Mouse (Mus musculus) limb, embryonic 10.5 days (tissue): ENCODE measurements at regions not wholly inside any gene's neighbourhood (a gene's known extent, or its start where the extent isn't known, plus 50 kb on each side); places are given as distances from the start of the nearest gene placed in this dataset.
"Not testable (repeated sequence)": the region's sequence is repeated elsewhere in the genome, so short reads cannot be mapped to it uniquely, and the experiment has no call there.

Experiments used
- DNase-seq: peaks from one replicate; pipeline ENCODE4 v3.0.0-alpha.2; 2017; ENCODE audit warnings: low spot score
- H3K27ac ChIP-seq: fragments of 300-500 bp; sonication (generic); 2 replicates; pipeline ENCODE4 v1.5.1; 2016; ENCODE audit warnings: mild to moderate bottlenecking
- H3K27me3 ChIP-seq: fragments of 300-500 bp; sonication (generic); 2 replicates; pipeline ENCODE4 v1.6.1; 2016; ENCODE audit warnings: low read depth, mild to moderate bottlenecking; ENCODE audit not compliant: poor library complexity, severe bottlenecking
- H3K36me3 ChIP-seq: fragments of 300-500 bp; sonication (generic); 2 replicates; pipeline ENCODE4 v1.6.1; 2016; ENCODE audit warnings: mild to moderate bottlenecking, moderate library complexity
- H3K4me1 ChIP-seq: fragments of 300-500 bp; sonication (generic); 2 replicates; pipeline ENCODE4 v1.6.1; 2016
- H3K4me3 ChIP-seq: fragments of 300-500 bp; sonication (generic); 2 replicates; pipeline ENCODE4 v1.5.1; 2016; ENCODE audit warnings: mild to moderate bottlenecking, moderate library complexity
- H3K9me3 ChIP-seq: fragments of 300-500 bp; sonication (generic); replicated peaks from 2 replicates; pipeline ENCODE4 v1.6.1; 2016; ENCODE audit warnings: mild to moderate bottlenecking
- WGBS: fragments of 180-500 bp; shearing (Covaris S2); methylation state at CpG from one replicate; pipeline ENCODE4 v1.1.7; 2016; 5-methylcytosine and 5-hydroxymethylcytosine counted together

DNA sequence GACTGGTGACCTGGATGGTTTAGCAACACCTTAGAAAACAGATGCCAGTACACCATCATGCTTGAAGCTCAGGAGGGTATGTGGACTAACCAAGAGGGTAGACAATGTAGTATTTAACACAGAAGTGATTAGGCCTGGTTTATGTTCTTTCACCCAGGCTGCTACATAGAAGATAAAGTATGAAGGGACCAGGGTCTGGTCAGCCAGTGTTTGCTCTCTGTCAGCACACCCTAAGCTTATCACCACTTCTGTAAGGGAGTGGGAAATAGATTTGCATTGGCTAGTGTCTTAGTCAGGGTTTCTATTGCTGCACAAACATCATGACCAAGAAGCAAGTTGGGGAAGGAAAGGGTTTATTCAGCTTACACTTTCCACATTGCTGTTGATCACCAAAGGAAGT, 133.9 kb upstream of the Tas2r119 start:
- H3K27ac ChIP-seq = no peak overlapping the region
- H3K4me1 ChIP-seq = peaks cover 5% of the 10 kb centered on the region
- no peaks in the 10 kb centered on the region for H3K36me3 ChIP-seq
- H3K4me3 ChIP-seq = no peak overlapping the region
- no peaks in the 10 kb centered on the region for H3K9me3 ChIP-seq
- no peak for DNase-seq
- H3K27me3 ChIP-seq = no peaks in the 10 kb centered on the region

DNA sequence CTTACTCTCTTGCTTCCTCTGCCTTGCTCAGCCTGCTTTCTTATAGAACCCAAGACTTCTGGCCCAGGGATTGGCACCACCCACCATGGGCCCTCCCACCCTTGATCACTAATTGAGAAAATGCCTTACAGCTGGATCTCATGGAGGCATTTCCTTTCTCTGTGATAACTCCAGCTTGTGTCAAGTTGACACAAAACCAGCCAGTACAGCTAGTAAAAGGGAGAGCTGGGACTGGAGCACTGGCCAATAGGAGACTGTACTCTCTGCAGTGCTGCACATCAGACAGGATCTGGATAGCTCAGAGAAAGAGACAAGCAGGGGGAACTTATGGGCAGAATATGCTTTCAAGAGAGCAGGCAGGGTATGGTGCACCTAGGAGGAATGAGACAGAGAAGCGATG, 133.4 kb upstream of the Tas2r119 start:
- DNase-seq, H3K4me3 ChIP-seq, H3K27ac ChIP-seq, H3K27me3 ChIP-seq, H3K4me1 ChIP-seq, H3K9me3 ChIP-seq, H3K36me3 ChIP-seq: not testable (repeated sequence)
- WGBS = 100% methylated on average over 1 of the region's 1 CpGs

DNA sequence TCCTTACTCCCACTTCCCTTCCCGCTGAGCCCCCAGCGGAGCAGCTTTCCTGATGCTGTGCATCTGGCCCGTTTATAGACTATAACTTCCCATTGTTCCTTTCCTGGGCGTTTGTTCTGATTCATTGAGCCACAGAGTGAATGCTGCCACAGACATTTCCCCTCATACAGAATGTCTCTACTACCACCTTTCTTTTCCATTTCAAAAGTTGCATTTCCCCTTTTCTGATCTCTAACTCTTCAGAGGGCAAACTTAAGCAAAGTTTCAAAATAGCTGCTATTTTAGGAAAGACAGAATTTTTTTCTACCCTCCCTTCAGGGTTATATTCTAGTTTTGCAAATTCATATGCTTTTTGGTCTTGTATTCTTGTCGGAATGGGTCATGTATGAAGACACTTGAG, 128.3 kb upstream of the Tas2r119 start:
- no peaks in the 10 kb centered on the region for H3K36me3 ChIP-seq
- H3K9me3 ChIP-seq = no peaks in the 10 kb centered on the region
- H3K4me1 ChIP-seq = peaks cover 2% of the 10 kb centered on the region
- DNase-seq = no peak
- no peak overlapping the region for H3K27ac ChIP-seq
- WGBS = 69% methylated on average over 5 of the region's 5 CpGs
- H3K4me3 ChIP-seq = no peak overlapping the region
- H3K27me3 ChIP-seq = no peaks in the 10 kb centered on the region

DNA sequence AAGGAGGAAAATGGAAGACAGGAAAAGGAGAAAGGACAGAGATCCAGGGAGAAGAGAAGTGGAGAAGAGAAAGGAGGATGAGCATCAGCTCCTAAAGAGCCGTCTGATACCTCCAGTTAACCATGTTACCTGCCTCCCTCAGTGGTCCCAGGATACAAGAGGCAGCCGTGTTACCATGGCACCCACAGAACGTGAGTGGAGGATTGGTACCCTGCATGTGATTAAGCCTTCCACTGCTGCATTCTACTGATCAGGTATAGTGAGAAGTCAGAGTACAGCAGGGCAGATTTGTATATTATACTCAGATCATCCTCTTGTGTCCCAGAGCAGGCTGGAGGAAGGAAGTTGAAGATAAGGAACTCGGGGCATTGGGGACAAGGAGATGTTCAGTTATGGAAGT, 115.5 kb upstream of the Tas2r119 start:
- Histone ChIP-seq H3K27me3 (no peaks in the 10 kb centered on the region), H3K9me3 (no peaks in the 10 kb centered on the region), H3K4me1 (no peaks in the 10 kb centered on the region), H3K36me3 (no peaks in the 10 kb centered on the region), H3K4me3 (no peak overlapping the region), H3K27ac (no peak overlapping the region)
- WGBS = 90% methylated on average over 4 of the region's 4 CpGs
- DNase-seq = no peak

DNA sequence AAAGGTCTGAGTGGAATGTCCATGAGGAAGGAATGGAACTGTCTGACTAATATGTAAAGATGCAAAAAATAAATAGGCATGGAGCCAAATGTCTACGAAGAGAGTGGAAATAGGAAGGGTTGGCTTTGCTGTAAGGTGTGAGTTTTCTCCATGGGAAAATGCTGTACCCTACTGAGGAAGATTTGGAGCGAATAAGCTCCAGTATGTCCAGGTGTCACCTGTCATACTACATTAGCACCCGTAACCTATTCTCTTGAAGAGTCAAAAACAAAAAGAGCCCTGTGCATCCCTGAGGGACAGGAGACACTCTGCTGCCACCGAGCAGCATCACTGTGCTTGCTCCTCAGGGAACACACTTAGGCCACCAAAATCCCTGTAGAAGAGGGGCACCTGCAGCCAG, 95.0 kb upstream of the Tas2r119 start:
- no peak for DNase-seq
- no peaks in the 10 kb centered on the region for H3K9me3 ChIP-seq
- WGBS = 87% methylated on average over 4 of the region's 4 CpGs
- H3K36me3 ChIP-seq = no peaks in the 10 kb centered on the region
- no peak overlapping the region for H3K4me3 ChIP-seq
- no peaks in the 10 kb centered on the region for H3K4me1 ChIP-seq
- no peak overlapping the region for H3K27ac ChIP-seq
- H3K27me3 ChIP-seq = no peaks in the 10 kb centered on the region

DNA sequence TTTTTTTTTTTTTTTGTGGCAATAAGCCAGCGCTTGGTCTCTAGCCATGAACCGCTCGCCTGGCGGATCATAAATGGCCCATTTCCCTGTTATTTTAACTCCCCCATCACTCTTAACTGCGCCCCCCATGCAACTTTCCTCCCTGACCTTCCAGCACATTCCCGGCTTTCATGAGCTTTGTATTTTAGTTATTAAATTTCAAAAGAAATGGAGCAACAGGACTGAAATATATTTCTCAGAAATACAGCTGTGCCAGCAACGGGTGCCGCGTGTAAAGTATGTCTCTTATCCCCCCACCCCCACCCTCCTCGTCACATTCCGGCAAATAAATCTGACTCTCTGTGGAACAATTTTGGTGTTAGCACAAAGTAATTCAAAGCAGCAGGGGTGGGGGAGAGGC, 83.2 kb upstream of the Tas2r119 start:
- H3K27ac ChIP-seq = no peak overlapping the region
- H3K9me3 ChIP-seq = no peaks in the 10 kb centered on the region
- DNase-seq = no peak
- no peaks in the 10 kb centered on the region for H3K27me3 ChIP-seq
- no peaks in the 10 kb centered on the region for H3K36me3 ChIP-seq
- 75% methylated on average over 11 of the region's 11 CpGs for WGBS
- H3K4me1 ChIP-seq = peaks cover 4% of the 10 kb centered on the region; the same call in 1 of the 2 replicates
- H3K4me3 ChIP-seq = no peak overlapping the region

DNA sequence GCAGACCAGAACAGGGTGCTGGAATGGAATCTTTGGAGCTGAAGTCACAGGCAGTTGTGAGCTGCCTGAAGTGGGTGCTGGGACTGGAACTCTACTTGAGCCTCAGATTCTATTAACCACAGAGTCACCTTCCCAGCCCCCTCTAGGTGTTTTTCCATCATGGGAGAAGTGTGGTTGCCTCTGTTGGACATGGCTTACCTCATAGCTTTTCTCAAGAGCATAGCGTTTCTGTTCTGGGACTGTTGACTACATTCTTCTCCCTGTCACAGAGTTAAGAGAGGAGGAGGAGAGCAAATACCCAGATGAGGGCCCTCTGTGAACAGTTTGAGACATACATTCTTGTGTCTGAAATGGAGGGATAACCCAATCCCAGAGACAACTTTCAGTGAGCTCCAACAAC, 81.5 kb upstream of the Tas2r119 start:
- no peak for DNase-seq

DNA sequence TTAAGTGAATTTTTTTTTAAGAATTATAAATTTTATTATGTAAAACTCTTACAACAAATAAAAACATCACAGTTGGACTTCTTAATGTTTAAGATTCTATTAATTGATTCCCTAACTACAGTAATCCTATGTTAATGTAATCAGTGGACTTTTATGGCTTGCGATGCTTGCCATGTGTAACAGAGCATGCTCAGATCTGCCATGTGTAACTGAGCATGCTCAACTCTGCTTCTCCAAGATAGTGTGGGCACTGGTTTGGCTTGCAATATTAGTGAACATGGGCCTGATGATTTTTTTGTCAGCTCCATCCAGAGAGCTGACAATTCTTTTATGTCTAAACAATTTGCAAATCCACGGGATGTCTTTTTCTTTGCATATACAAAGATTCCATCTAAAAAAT, 66.4 kb upstream of the Tas2r119 start:
- H3K27ac ChIP-seq = no peak overlapping the region
- 95% methylated on average over 2 of the region's 2 CpGs for WGBS
- H3K36me3 ChIP-seq = no peaks in the 10 kb centered on the region
- H3K4me3 ChIP-seq = no peak overlapping the region
- no peaks in the 10 kb centered on the region for H3K27me3 ChIP-seq
- DNase-seq = no peak
- H3K4me1 ChIP-seq = no peaks in the 10 kb centered on the region
- H3K9me3 ChIP-seq = no peaks in the 10 kb centered on the region

More for the DNA sequence above, 81.5 kb upstream of the Tas2r119 start:
- no peak overlapping the region for H3K27ac ChIP-seq
- H3K4me3 ChIP-seq = no peak overlapping the region
- 91% methylated on average over 1 of the region's 1 CpGs for WGBS
- no peaks in the 10 kb centered on the region for H3K9me3 ChIP-seq
- H3K27me3 ChIP-seq = no peaks in the 10 kb centered on the region
- no peaks in the 10 kb centered on the region for H3K36me3 ChIP-seq
- peaks cover 4% of the 10 kb centered on the region; the same call in 1 of the 2 replicates for H3K4me1 ChIP-seq
